Mouse (Mus musculus): ENCODE measurements around the gene Cmtm5.

- TF ChIP-seq POLR2A (IDR thresholded peaks at IDR 0.05; ENCODE audit: insufficient read depth, low read depth, low read length) (no peak), CTCF (IDR thresholded peaks at IDR 0.05; ENCODE audit: insufficient read depth, low read depth, low read length) (no peak)
Measured at GRCm38 (mm10) chr14:54892200-54892599, 43.9 kb upstream of the Cmtm5 start, which contains the start of gene Pabpn1.
